Mouse (Mus musculus) ES-E14 (cell line): ENCODE measurements around the gene Ptpra.

ENCODE experiments used
- CHD2 ChIP-seq: IDR thresholded peaks from 2 replicates; pipeline ENCODE4 v1.6.1; 2014; ENCODE audit warnings: mild to moderate bottlenecking, low read depth, low read length, inconsistent platforms
- MAFK ChIP-seq: IDR thresholded peaks from 2 replicates; pipeline ENCODE4 v1.6.1; 2014; ENCODE audit warnings: mild to moderate bottlenecking, low read depth, low read length, inconsistent platforms; ENCODE audit not compliant: insufficient read depth
- ZNF384 ChIP-seq: IDR thresholded peaks from 2 replicates; pipeline ENCODE4 v1.6.1; 2012; ENCODE audit warnings: low read depth, low read length, inconsistent platforms

GRCm38 (mm10) chr2:130450434-130450796 is 337 bp downstream of the Ptpra start:
- TF ChIP-seq MAFK = no peak
- TF ChIP-seq CHD2 = no peak
- TF ChIP-seq ZNF384 = no peak
